Mouse (Mus musculus) CD4-positive helper T cell, adult 2 months (primary cell): Measurements from ENCODE around the gene Exosc1.
A peak's percentile ranks its signal among the peaks of the same experiment; 100 is the strongest.

Experiments used
- DNase-seq: peaks from one replicate; pipeline ENCODE4 v3.0.0-alpha.2; 2012; ENCODE audit warnings: low read depth, missing footprints, low spot score

Exosc1 gene

GRCm38 (mm10) chr19:41874356-41874755 lies 58.9 kb downstream of the Exosc1 start:
- DNase-seq = peak; percentile 65
